Mouse (Mus musculus): ENCODE results near the gene Zfp672. TPM values are rescaled to one million over a fixed set of nuclear protein-coding genes. Genes with fewer than 3 reads are reported as not detected.

Gene Zfp672
- total and polyA plus RNA-seq, 3 experiments, result 22.6 to 39.5 TPM; not detected in 1

GRCm38 (mm10) chr11:58274572-58274971 lies 55.6 kb downstream of the Zfp672 start, which contains the start of gene 4930438A08Rik:
Gene 4930438A08Rik, plus strand, starts transcription at chr11:58274799.
- Histone ChIP-seq H3K4me3 (ENCODE audit: control insufficient read depth in 1 of 2, insufficient read depth in 1 of 2, low read depth in 2 of 2, low read length in 2 of 2) (no peak within 1 kb of the TSS), H3K4me1 (ENCODE audit: control insufficient read depth in 1 of 2, insufficient read depth in 2 of 2, low read length in 2 of 2) (no peaks in the 10 kb centered on the region), H3K9me3 (replicated peaks; ENCODE audit: insufficient read depth, low read length) (no peaks in the 10 kb centered on the region), H3K27me3 (ENCODE audit: control insufficient read depth in 1 of 2, insufficient read depth in 2 of 2, low read length in 2 of 2) (peaks cover 15 to 19% of the 10 kb centered on the region in 2 experiments), H3K27ac (ENCODE audit: control insufficient read depth, low read depth, low read length) (no peak within 1 kb of the TSS), H3K9ac (ENCODE audit: control insufficient read depth, low read depth, low read length, poor library complexity, severe bottlenecking) (no peak within 1 kb of the TSS), H3K36me3 (ENCODE audit: control insufficient read depth in 1 of 2, insufficient read depth in 2 of 2, low read length in 2 of 2) (no peaks in the 10 kb centered on the region), H3K79me2 (ENCODE audit: control insufficient read depth, insufficient read depth, low read length, poor library complexity) (no peaks in the 10 kb centered on the region)
- no peak for DNase-seq (ENCODE audit: low read depth, low spot score)
- TF ChIP-seq TBP (IDR thresholded peaks at IDR 0.05; ENCODE audit: low read depth, low read length) (no peak), UBTF (IDR thresholded peaks at IDR 0.05; ENCODE audit: borderline replicate concordance, insufficient read depth, low read depth, low read length) (no peak), KAT2A (conservative IDR thresholded peaks at IDR 0.05; ENCODE audit: low read depth, low read length) (no peak), JUND (IDR thresholded peaks at IDR 0.05; ENCODE audit: low read depth, low read length) (no peak), MYB (IDR thresholded peaks at IDR 0.05; ENCODE audit: low read depth, low read length) (no peak), E2F4 (IDR thresholded peaks at IDR 0.05; ENCODE audit: borderline replicate concordance, low read depth, low read length) (no peak), MYC (IDR thresholded peaks at IDR 0.05; ENCODE audit: low read depth, low read length) (no peak), GATA1 (IDR thresholded peaks at IDR 0.05; ENCODE audit: low read depth, low read length) (no peak), ELF1 (IDR thresholded peaks at IDR 0.05; ENCODE audit: low read depth, low read length) (no peak), TCF12 (IDR thresholded peaks at IDR 0.05; ENCODE audit: low read depth, low read length) (no peak), NRF1 (IDR thresholded peaks at IDR 0.05; ENCODE audit: insufficient read depth, low read depth, low read length, poor library complexity, severe bottlenecking) (no peak), ETS1 (IDR thresholded peaks at IDR 0.05; ENCODE audit: low read depth, low read length) (no peak), RCOR1 (IDR thresholded peaks at IDR 0.05; ENCODE audit: low read depth, low read length) (no peak), USF1 (IDR thresholded peaks at IDR 0.05; ENCODE audit: low read depth, low read length) (no peak), MEF2A (IDR thresholded peaks at IDR 0.05; ENCODE audit: extremely low read depth, insufficient replicate concordance, low read depth, low read length, poor library complexity, severe bottlenecking) (no peak), CHD2 (IDR thresholded peaks at IDR 0.05; ENCODE audit: low read length) (no peak), RAD21 (IDR thresholded peaks at IDR 0.05; ENCODE audit: low read depth, low read length) (no peak), CTCF (IDR thresholded peaks at IDR 0.05 in 2 of 3, conservative IDR thresholded peaks at IDR 0.05 in 1 of 3; ENCODE audit: control insufficient read depth in 1 of 3, insufficient read depth in 1 of 3, low read depth in 2 of 3, low read length in 3 of 3, poor library complexity in 1 of 3, severe bottlenecking in 1 of 3) (no peak), MAZ (IDR thresholded peaks at IDR 0.05; ENCODE audit: low read depth, low read length) (no peak), BHLHE40 (IDR thresholded peaks at IDR 0.05; ENCODE audit: borderline replicate concordance, low read depth, low read length) (no peak)

GRCm38 (mm10) chr11:58268285-58268684 lies 61.9 kb downstream of the Zfp672 start:
- H3K27ac ChIP-seq (ENCODE audit: control insufficient read depth, low read depth, low read length), result no peak overlapping the region
- H3K36me3 ChIP-seq (ENCODE audit: control insufficient read depth in 1 of 2, insufficient read depth in 2 of 2, low read length in 2 of 2), result no peaks in the 10 kb centered on the region
- no peak for DNase-seq (ENCODE audit: low read depth, low spot score)
- no peaks in the 10 kb centered on the region; a peak in 1 of 4 replicates for H3K4me1 ChIP-seq (ENCODE audit: control insufficient read depth in 1 of 2, insufficient read depth in 2 of 2, low read length in 2 of 2)
- TF ChIP-seq MAZ (IDR thresholded peaks at IDR 0.05; ENCODE audit: low read depth, low read length) (no peak), MAX (IDR thresholded peaks at IDR 0.05; ENCODE audit: low read length) (no peak), KAT2A (conservative IDR thresholded peaks at IDR 0.05; ENCODE audit: low read depth, low read length) (no peak), NELFE (IDR thresholded peaks at IDR 0.05; ENCODE audit: low read depth, low read length) (no peak), TCF12 (IDR thresholded peaks at IDR 0.05; ENCODE audit: low read depth, low read length) (no peak)
- H3K27me3 ChIP-seq (ENCODE audit: control insufficient read depth in 1 of 2, insufficient read depth in 2 of 2, low read length in 2 of 2), result peaks cover 5 to 6% of the 10 kb centered on the region in 2 experiments; a peak in 3 of 4 replicates
- no peaks in the 10 kb centered on the region for H3K79me2 ChIP-seq (ENCODE audit: control insufficient read depth, insufficient read depth, low read length, poor library complexity)
- no peak overlapping the region for H3K9ac ChIP-seq (ENCODE audit: control insufficient read depth, low read depth, low read length, poor library complexity, severe bottlenecking)
- H3K4me3 ChIP-seq (ENCODE audit: control insufficient read depth in 1 of 2, insufficient read depth in 1 of 2, low read depth in 2 of 2, low read length in 2 of 2), result no peak overlapping the region
- H3K9me3 ChIP-seq (replicated peaks; ENCODE audit: insufficient read depth, low read length), result no peaks in the 10 kb centered on the region
